25 mouse cellular contexts compared by ENCODE assay signal in genomic region chr5:113402702-113403101, GRCm38 (mm10). TPM values are rescaled to one million over a fixed set of nuclear protein-coding genes. Genes with fewer than 3 reads are reported as not detected.
DNase-seq lines count a peak whose midpoint lies in the region; ATAC-seq and TF ChIP-seq lines count a peak whose summit lies in the region.
"Had no signal": no experiment of that assay in that cellular context is flagged by ENCODE, and none has a peak within 500 bp of the region (broad histone marks: within the 10 kb centered on the region; RNA-seq: fewer than 3 reads in every experiment).

No protein-coding gene starts in this region.

- H3K27me3 ChIP-seq in lung, embryonic 16.5 days (ENCODE audit: control insufficient read depth, insufficient read depth, low read depth, low read length), result no peaks in the 10 kb centered on the region
- H3K27me3 ChIP-seq: embryonic facial prominence, embryonic 13.5 days; neural tube, embryonic 12.5 days had no signal

- H3K9ac ChIP-seq in lung, embryonic 16.5 days (ENCODE audit: low read length), result no peak overlapping the region
- H3K9ac ChIP-seq: embryonic facial prominence, embryonic 13.5 days; forebrain, postnatal 0 days; liver, postnatal 0 days; neural tube, embryonic 12.5 days had no signal

- ATAC-seq in lung, embryonic 16.5 days (ENCODE audit: low read depth), result 0 out of 2 replicates have a peak, but pooled peaks have one; percentile 43
- ATAC-seq in erythroid progenitor cell, adult 5-6 weeks (replicated peaks; ENCODE audit: low FRiP score, poor library complexity, severe bottlenecking), result no peak
- no peak for ATAC-seq in inflammation-experienced regulatory T-cells, adult 6 months
- ATAC-seq: forebrain, postnatal 0 days; hindbrain, postnatal 0 days; liver, postnatal 0 days had no signal

- no peak for TF ChIP-seq CTCF in gastrocnemius, adult 2 months (IDR thresholded peaks at IDR 0.05)

- 30% methylated on average over 11 of the region's 11 CpGs for WGBS in lung, embryonic 16.5 days

- no peaks in the 10 kb centered on the region for H3K36me3 ChIP-seq in lung, embryonic 16.5 days (ENCODE audit: control insufficient read depth, insufficient read depth, low read length)
- H3K36me3 ChIP-seq: embryonic facial prominence, embryonic 13.5 days; midbrain, embryonic 10.5 days; neural tube, embryonic 12.5 days had no signal

- H3K27ac ChIP-seq in gastrocnemius, adult 2 months, result no peak overlapping the region
- no peak overlapping the region for H3K27ac ChIP-seq in lung, embryonic 16.5 days (ENCODE audit: low read length)
- H3K27ac ChIP-seq: embryonic facial prominence, embryonic 13.5 days; hindbrain, postnatal 0 days; midbrain, embryonic 10.5 days; neural tube, embryonic 12.5 days had no signal

- DNase-seq in gastrocnemius, adult 2 months, result peak; percentile 26
- DNase-seq in gastrocnemius, postnatal 36 days, result no peak
- DNase-seq in kidney, postnatal 10 days, result peak; percentile 36
- DNase-seq in kidney, adult 18-20 months, result no peak
- no peak for DNase-seq in lung, postnatal 14 days
- DNase-seq: adrenal gland, adult 8-10 months; cerebellum, adult 9-10 months; forebrain, postnatal 0 days; liver, postnatal 0 days; right cerebral cortex, postnatal 14 days had no signal

- no peaks in the 10 kb centered on the region for H3K4me1 ChIP-seq in lung, embryonic 16.5 days (replicated peaks; ENCODE audit: control insufficient read depth, insufficient read depth, low read length)
- H3K4me1 ChIP-seq: embryonic facial prominence, embryonic 13.5 days; midbrain, embryonic 10.5 days had no signal

- intact Hi-C loops in gastrocnemius, adult 2 months (cut with DNase I), result no loop called here
- intact Hi-C loops in gastrocnemius, postnatal 36 days (cut with DNase I), result no loop called here

- H3K4me3 ChIP-seq in gastrocnemius, adult 2 months, result no peak overlapping the region
- no peak overlapping the region for H3K4me3 ChIP-seq in lung, embryonic 16.5 days (ENCODE audit: low read length)
- H3K4me3 ChIP-seq: embryonic facial prominence, embryonic 13.5 days; midbrain, embryonic 10.5 days; neural tube, embryonic 12.5 days had no signal

- peaks cover 4% of the 10 kb centered on the region; the same call in 1 of the 2 replicates for H3K9me3 ChIP-seq in lung, embryonic 16.5 days (ENCODE audit: control insufficient read depth, low read length)

- no peak overlapping the region for H3K4me2 ChIP-seq in lung, embryonic 16.5 days (ENCODE audit: low read depth, low read length)
- H3K4me2 ChIP-seq: embryonic facial prominence, embryonic 13.5 days; neural tube, embryonic 12.5 days had no signal

RNA-seq across cellular contexts. Expression of gene Aym1, which starts 45.6 kb away (rescaled TPM):
- not detected for total RNA-seq in gastrocnemius, adult 2 months (2021)
- total RNA-seq in gastrocnemius, postnatal 36 days (2021), result not detected
- polyA plus RNA-seq in lung, embryonic 16.5 days (2015; fragmentation: Nextera tagmentation; extraction: Ambion mirVana), result not detected in 2 replicates
- not detected in 2 replicates for total RNA-seq in erythroid progenitor cell, adult 5-6 weeks (2015; ENCODE audit: low replicate concordance)
- not detected in 2 replicates for total RNA-seq in erythroid progenitor cell, adult 5-6 weeks (2017; ENCODE audit: low replicate concordance)
- not detected for polyA plus RNA-seq in inflammation-experienced regulatory T-cells, adult 6 months (2017; shearing (Covaris generic))
- total RNA-seq: adrenal gland, adult 8-10 months; forebrain, postnatal 0 days; hematopoietic stem cell, adult 5-6 weeks; hindbrain, postnatal 0 days; layer of hippocampus, postnatal 25 days; left cerebral cortex, postnatal 14 days had no signal
- polyA plus RNA-seq: embryonic facial prominence, embryonic 13.5 days; forebrain, postnatal 0 days; gonadal fat pad, adult 2 months; hindbrain, postnatal 0 days; kidney, embryonic 14.5 days; limb, embryonic 14.5 days; liver, postnatal 0 days; midbrain, embryonic 10.5 days; neural tube, embryonic 12.5 days; stomach, embryonic 16.5 days; thymus, postnatal 0 days had no signal

Comparison
In these comparisons a context has a peak if more than half of its experiments do, and no peak if none do; other contexts are left out.
1. DNase-seq: peak in gastrocnemius, adult 2 months (single experiment) and kidney, postnatal 10 days (single experiment); none in gastrocnemius, postnatal 36 days (0 of 2), kidney, adult 18-20 months (single experiment) and lung, postnatal 14 days (single experiment).